Mouse (Mus musculus): ENCODE results near the gene Gm44511. TPM values are rescaled to one million over a fixed set of nuclear protein-coding genes. Genes with fewer than 3 reads are reported as not detected.

The Gm44511 gene
- polyA plus RNA-seq, 1 experiment from 2014 or later, result not detected

DNA sequence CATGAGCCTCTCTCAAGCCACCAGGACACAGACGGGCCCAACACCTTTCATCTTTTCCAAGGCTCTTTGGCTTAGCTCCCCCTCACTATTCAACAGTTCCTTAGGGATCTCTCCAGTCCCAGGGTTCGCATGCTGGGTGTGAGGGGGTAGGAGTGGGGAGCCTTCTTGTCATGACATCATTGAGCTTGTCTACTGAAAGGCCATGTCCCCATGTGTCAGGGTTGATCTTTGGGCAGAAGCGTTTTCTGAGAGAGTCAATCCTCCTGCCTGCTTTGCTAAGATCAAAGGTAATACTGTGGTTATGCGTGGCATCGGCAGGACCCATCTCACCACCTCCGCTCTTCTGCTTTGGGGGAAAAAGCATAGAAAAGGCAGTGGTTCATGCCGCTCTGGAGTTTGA, 88.7 kb downstream of the Gm44511 start:
- Histone ChIP-seq H3K36me3 (ENCODE audit: insufficient read depth, low read length) (no peaks in the 10 kb centered on the region), H3K9me3 (replicated peaks; ENCODE audit: low read length) (no peaks in the 10 kb centered on the region), H3K4me2 (ENCODE audit: low read length) (no peak overlapping the region), H3K27me3 (ENCODE audit: insufficient read depth, low read length) (no peaks in the 10 kb centered on the region), H3K4me3 (replicated peaks; ENCODE audit: low read depth, low read length) (no peak overlapping the region), H3K27ac (no peak overlapping the region), H3K4me1 (replicated peaks; ENCODE audit: insufficient read depth, low read length) (no peaks in the 10 kb centered on the region), H3K9ac (ENCODE audit: low read depth, low read length) (no peak overlapping the region)
- no peak for TF ChIP-seq CTCF (IDR thresholded peaks at IDR 0.05; ENCODE audit: low read depth)
- DNase-seq (ENCODE audit: low spot score), result no peak
- ATAC-seq (replicated peaks; ENCODE audit: low FRiP score, low read depth), result no peak
- WGBS, result 85% methylated on average over 7 of the region's 7 CpGs

DNA sequence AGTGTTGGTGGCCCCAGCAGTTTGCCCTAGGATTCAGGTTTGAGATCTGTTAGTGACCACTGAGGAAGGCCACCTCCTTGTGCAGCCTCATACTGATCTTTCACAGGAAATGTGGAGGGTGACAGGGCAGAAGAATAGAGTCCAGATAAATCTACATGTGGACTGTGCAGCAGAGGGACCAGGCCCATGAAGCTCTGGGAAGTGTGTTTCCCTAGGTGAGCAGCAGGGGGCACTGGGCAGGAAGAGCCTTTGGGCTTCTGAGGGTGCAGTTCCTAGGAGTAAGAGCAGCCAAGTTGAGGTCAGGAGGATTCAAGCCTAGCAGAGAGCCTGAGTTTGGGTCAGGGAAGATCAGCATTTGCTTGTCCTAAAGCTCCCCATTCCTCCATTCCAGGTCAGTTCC, 90.0 kb downstream of the Gm44511 start:
- Histone ChIP-seq H3K9me3 (replicated peaks; ENCODE audit: low read length) (no peaks in the 10 kb centered on the region), H3K4me1 (replicated peaks; ENCODE audit: insufficient read depth, low read length) (no peaks in the 10 kb centered on the region), H3K4me3 (replicated peaks; ENCODE audit: low read depth, low read length) (no peak overlapping the region), H3K27me3 (ENCODE audit: insufficient read depth, low read length) (no peaks in the 10 kb centered on the region), H3K4me2 (ENCODE audit: low read length) (no peak overlapping the region), H3K9ac (ENCODE audit: low read depth, low read length) (no peak overlapping the region), H3K27ac (no peak overlapping the region), H3K36me3 (ENCODE audit: insufficient read depth, low read length) (no peaks in the 10 kb centered on the region)
- peak; percentile 37; the same call in 1 of the 2 replicates for TF ChIP-seq CTCF (IDR thresholded peaks at IDR 0.05; ENCODE audit: low read depth)
- DNase-seq (ENCODE audit: low spot score), result no peak
- ATAC-seq (replicated peaks; ENCODE audit: low FRiP score, low read depth), result no peak

DNA sequence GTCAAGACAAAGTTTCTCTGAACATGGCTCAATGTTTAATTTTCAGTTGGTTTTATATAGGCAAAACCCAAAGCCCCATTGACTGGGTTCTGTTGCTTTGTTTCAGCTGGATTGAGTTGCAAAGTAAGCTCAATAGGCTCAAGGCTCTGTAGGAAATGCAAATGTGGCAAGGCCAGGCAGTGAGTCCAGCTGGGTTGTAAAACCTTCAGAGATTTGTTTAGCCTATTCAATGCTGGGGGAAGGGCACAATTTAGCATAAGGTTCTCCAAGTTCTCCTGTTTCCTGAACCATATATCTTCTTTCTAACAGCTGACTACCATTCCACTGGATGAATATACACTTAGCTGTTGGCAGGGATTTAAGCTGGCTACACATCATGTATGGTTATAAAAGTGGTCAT, 91.2 kb downstream of the Gm44511 start:
- ATAC-seq (replicated peaks; ENCODE audit: low FRiP score, low read depth) (no peak; the same call in 1 of the 2 replicates), DNase-seq (ENCODE audit: low spot score) (peak; percentile 81)
- H3K4me2 ChIP-seq (ENCODE audit: low read length), result no peak overlapping the region
- no peak for TF ChIP-seq CTCF (IDR thresholded peaks at IDR 0.05; ENCODE audit: low read depth)
- H3K9ac ChIP-seq (ENCODE audit: low read depth, low read length), result no peak overlapping the region
- no peaks in the 10 kb centered on the region for H3K27me3 ChIP-seq (ENCODE audit: insufficient read depth, low read length)
- no peak overlapping the region for H3K27ac ChIP-seq
- no peak overlapping the region for H3K4me3 ChIP-seq (replicated peaks; ENCODE audit: low read depth, low read length)
- H3K4me1 ChIP-seq (replicated peaks; ENCODE audit: insufficient read depth, low read length), result no peaks in the 10 kb centered on the region
- no peaks in the 10 kb centered on the region for H3K36me3 ChIP-seq (ENCODE audit: insufficient read depth, low read length)
- H3K9me3 ChIP-seq (replicated peaks; ENCODE audit: low read length), result no peaks in the 10 kb centered on the region

DNA sequence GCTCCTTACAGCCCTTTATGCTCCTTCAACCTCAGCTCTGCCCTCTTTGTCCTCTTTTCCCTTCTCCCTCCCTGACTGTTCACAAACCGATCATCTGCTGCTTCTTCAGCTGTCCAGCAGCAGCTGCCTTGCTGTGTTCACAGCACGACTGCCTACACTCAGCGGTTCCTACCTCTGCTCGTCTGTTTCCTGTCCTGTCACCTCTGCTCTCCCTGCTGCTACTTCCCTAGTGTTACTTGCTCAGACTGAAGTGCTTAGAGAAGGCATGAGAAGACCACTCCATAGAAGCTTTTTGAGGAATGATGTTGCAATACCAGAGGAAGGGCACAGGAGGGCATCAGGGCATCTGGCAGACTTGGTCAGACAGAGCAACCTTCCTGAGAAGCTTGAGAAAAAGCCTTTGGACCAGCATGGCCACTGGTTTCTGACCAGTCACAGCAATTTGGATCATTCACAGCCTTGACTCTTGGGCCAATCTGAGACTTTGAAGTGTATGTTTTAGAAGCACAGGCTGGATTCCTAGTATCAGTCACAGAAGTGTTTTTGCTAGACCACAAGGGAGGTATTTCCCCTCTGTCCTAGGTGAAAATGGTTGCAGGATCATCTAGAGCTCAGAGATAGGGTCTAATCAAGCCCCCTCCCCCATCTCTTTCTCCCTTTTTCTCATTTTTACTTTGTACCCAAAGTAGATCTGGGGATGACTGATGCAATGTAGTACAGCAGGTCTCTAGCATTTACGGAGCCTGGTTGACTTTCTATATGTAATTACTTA, 92.0 kb downstream of the Gm44511 start:
- no peaks in the 10 kb centered on the region for H3K9me3 ChIP-seq (replicated peaks; ENCODE audit: low read length)
- ATAC-seq (replicated peaks; ENCODE audit: low FRiP score, low read depth), result no peak
- 54% methylated on average over 5 of the region's 5 CpGs for WGBS
- H3K4me1 ChIP-seq (replicated peaks; ENCODE audit: insufficient read depth, low read length), result no peaks in the 10 kb centered on the region
- H3K27ac ChIP-seq, result no peak overlapping the region
- TF ChIP-seq CTCF (IDR thresholded peaks at IDR 0.05; ENCODE audit: low read depth), result no peak
- no peak overlapping the region for H3K4me2 ChIP-seq (ENCODE audit: low read length)
- no peaks in the 10 kb centered on the region for H3K27me3 ChIP-seq (ENCODE audit: insufficient read depth, low read length)
- H3K4me3 ChIP-seq (replicated peaks; ENCODE audit: low read depth, low read length), result no peak overlapping the region
- H3K36me3 ChIP-seq (ENCODE audit: insufficient read depth, low read length), result no peaks in the 10 kb centered on the region
- H3K9ac ChIP-seq (ENCODE audit: low read depth, low read length), result no peak overlapping the region
- DNase-seq (ENCODE audit: low spot score), result no peak

DNA sequence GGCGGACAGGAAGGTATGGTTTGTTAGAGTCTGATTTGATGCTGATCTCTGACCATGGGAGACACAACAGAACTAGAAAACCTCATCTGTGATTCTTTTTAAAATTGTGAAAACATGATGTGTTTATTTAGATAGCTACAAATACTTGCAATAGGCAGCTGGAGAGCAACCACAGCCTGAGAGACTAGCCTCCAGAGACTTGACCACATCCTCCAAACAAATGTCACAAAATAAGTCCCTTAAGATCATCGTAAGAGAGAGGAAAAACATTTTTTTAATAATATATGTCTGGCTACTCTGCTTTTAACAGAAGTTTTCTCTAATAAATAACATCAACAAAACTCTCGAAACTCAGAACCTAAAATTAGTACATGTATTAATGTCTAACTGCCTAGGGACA, 94.1 kb downstream of the Gm44511 start:
- H3K9ac ChIP-seq (ENCODE audit: low read depth, low read length), result no peak overlapping the region
- no peaks in the 10 kb centered on the region for H3K36me3 ChIP-seq (ENCODE audit: insufficient read depth, low read length)
- H3K27me3 ChIP-seq (ENCODE audit: insufficient read depth, low read length), result no peaks in the 10 kb centered on the region
- H3K4me1 ChIP-seq (replicated peaks; ENCODE audit: insufficient read depth, low read length), result no peaks in the 10 kb centered on the region
- no peak overlapping the region for H3K27ac ChIP-seq
- TF ChIP-seq CTCF (IDR thresholded peaks at IDR 0.05; ENCODE audit: low read depth), result no peak
- DNase-seq (ENCODE audit: low spot score) (peak; percentile 45), ATAC-seq (replicated peaks; ENCODE audit: low FRiP score, low read depth) (no peak)
- no peak overlapping the region for H3K4me3 ChIP-seq (replicated peaks; ENCODE audit: low read depth, low read length)
- no peaks in the 10 kb centered on the region for H3K9me3 ChIP-seq (replicated peaks; ENCODE audit: low read length)
- H3K4me2 ChIP-seq (ENCODE audit: low read length), result no peak overlapping the region
- WGBS, result 71% methylated on average over 3 of the region's 3 CpGs

Other genes starting within 250 kb of the Gm44511 start
- gene A2ml1, start 244.7 kb downstream of the Gm44511 start, polyA plus RNA-seq (2015; fragmentation: Nextera tagmentation; extraction: Ambion mirVana), result 0.71 and 0.84 TPM in 2 replicates
- gene Klrb1a, start 202.8 kb downstream of the Gm44511 start, polyA plus RNA-seq (2015; fragmentation: Nextera tagmentation; extraction: Ambion mirVana), result 0.54 and 0.66 TPM in 2 replicates
- 1.9 and 2.2 TPM in 2 replicates for gene Clec2h, start 163.9 kb downstream of the Gm44511 start, polyA plus RNA-seq (2015; fragmentation: Nextera tagmentation; extraction: Ambion mirVana)
- not detected in 2 replicates for gene Klrb1, start 103.3 kb downstream of the Gm44511 start, polyA plus RNA-seq (2015; fragmentation: Nextera tagmentation; extraction: Ambion mirVana)
- gene Klrb1c, start 37.1 kb downstream of the Gm44511 start, polyA plus RNA-seq (2015; fragmentation: Nextera tagmentation; extraction: Ambion mirVana), result 0.16 and 0.17 TPM in 2 replicates
- not detected in 2 replicates for gene Klrb1b, start within 50 bp of the Gm44511 start, polyA plus RNA-seq (2015; fragmentation: Nextera tagmentation; extraction: Ambion mirVana)
- gene Clec2i, start 61.3 kb upstream of the Gm44511 start, polyA plus RNA-seq (2015; fragmentation: Nextera tagmentation; extraction: Ambion mirVana), result 0.12 TPM in 1 of 2 replicates, not detected in the other
- gene BC035044, start 64.8 kb upstream of the Gm44511 start, polyA plus RNA-seq (2015; fragmentation: Nextera tagmentation; extraction: Ambion mirVana), result 0.51 and 0.65 TPM in 2 replicates
- not detected in 2 replicates for gene Clec2g, start 108.1 kb upstream of the Gm44511 start, polyA plus RNA-seq (2015; fragmentation: Nextera tagmentation; extraction: Ambion mirVana)
- gene Klrb1f, start 219.6 kb upstream of the Gm44511 start, polyA plus RNA-seq (2015; fragmentation: Nextera tagmentation; extraction: Ambion mirVana), result 0.19 and 0.45 TPM in 2 replicates

Data from kidney, postnatal 0 days (tissue).